Mouse (Mus musculus) intestine, embryonic 14.5 days (tissue): ENCODE data around the gene Mapt. TPM values are rescaled to one million over a fixed set of nuclear protein-coding genes. Genes with fewer than 3 reads are reported as not detected.
A peak's percentile ranks its signal among the peaks of the same experiment; 100 is the strongest.

Experiments
- ATAC-seq: fragments of 200-750 bp; cut with Nextera tagmentation; replicated peaks from 2 replicates; pipeline ENCODE4 v1.8.0; 2017; ENCODE audit warnings: low read depth, moderate number of reproducible peaks, moderate TSS enrichment, moderate library complexity; ENCODE audit not compliant: low FRiP score, low TSS enrichment
- DNase-seq: peaks from one replicate; pipeline ENCODE4 v3.0.0-alpha.2; 2018; ENCODE audit warnings: low spot score
- H3K27ac ChIP-seq: fragments of 300-500 bp; sonication (generic); 2 replicates; pipeline ENCODE4 v1.5.1; 2014; ENCODE audit warnings: low read depth, mild to moderate bottlenecking, control low read depth
- H3K27me3 ChIP-seq: fragments of 300-500 bp; sonication (generic); replicated peaks from 2 replicates; pipeline ENCODE4 v1.6.1; 2014; ENCODE audit warnings: low read length, control low read depth; ENCODE audit not compliant: control insufficient read depth, insufficient read depth
- H3K36me3 ChIP-seq: fragments of 300-500 bp; sonication (generic); 2 replicates; pipeline ENCODE4 v1.6.1; 2014; ENCODE audit warnings: low read length, control low read depth; ENCODE audit not compliant: control insufficient read depth, insufficient read depth
- H3K4me1 ChIP-seq: fragments of 300-500 bp; sonication (generic); replicated peaks from 2 replicates; pipeline ENCODE4 v1.6.1; 2014; ENCODE audit warnings: low read length, control low read depth, mixed read lengths; ENCODE audit not compliant: control insufficient read depth, insufficient read depth
- H3K4me2 ChIP-seq: fragments of 300-500 bp; sonication (generic); 2 replicates; pipeline ENCODE4 v1.6.1; 2014; ENCODE audit warnings: low read length
- H3K4me3 ChIP-seq: fragments of 300-500 bp; sonication (generic); 2 replicates; pipeline ENCODE4 v1.5.1; 2014; ENCODE audit warnings: low read depth, low read length, control low read depth, mixed read lengths
- H3K9ac ChIP-seq: fragments of 300-500 bp; sonication (generic); 2 replicates; pipeline ENCODE4 v1.6.1; 2014; ENCODE audit warnings: mild to moderate bottlenecking, low read length
- H3K9me3 ChIP-seq: fragments of 300-500 bp; sonication (generic); 2 replicates; pipeline ENCODE4 v1.6.1; 2016; ENCODE audit warnings: low read length, control low read depth; ENCODE audit not compliant: control insufficient read depth
- WGBS: fragments of 180-500 bp; shearing (Covaris S2); extraction: QIAGEN DNeasy Blood & Tissue Kit; methylation state at CpG from one replicate; pipeline ENCODE4 v1.1.7; 2014; 5-methylcytosine and 5-hydroxymethylcytosine counted together
- polyA plus RNA-seq: library from polyadenylated mRNA; unstranded; fragments of >200 nt; fragmentation: Nextera tagmentation; extraction: Ambion mirVana; gene quantifications from 2 replicates; pipeline ENCODE4 v1.2.1, GENCODE M21; 2014

Gene Mapt
- polyA plus RNA-seq = 16.8 and 18.9 TPM in 2 replicates

- H3K4me1 ChIP-seq = no peaks in the 10 kb centered on the region; the same call in 1 of the 2 replicates
- H3K36me3 ChIP-seq = no peaks in the 10 kb centered on the region
- H3K27me3 ChIP-seq = peaks cover 47% of the 10 kb centered on the region
- peak within 1 kb of the TSS; percentile 59 for H3K4me3 ChIP-seq
- peak within 1 kb of the TSS; percentile 97 for H3K4me2 ChIP-seq
- peak within 1 kb of the TSS; percentile 61 for H3K9ac ChIP-seq
- WGBS = under 1% methylated on average over 64 of the region's 94 CpGs
- peak within 1 kb of the TSS; percentile 62; the same call in 1 of the 2 replicates for H3K27ac ChIP-seq
- peak; percentile 90 for ATAC-seq
- peak; percentile 92 for DNase-seq
- no peaks in the 10 kb centered on the region for H3K9me3 ChIP-seq
Observed at GRCm38 (mm10) chr11:104231041-104231911, at the start of gene Mapt. Gene Mapt, plus strand, starts transcription at chr11:104231390.

- H3K27ac ChIP-seq = no peak overlapping the region
- H3K4me2 ChIP-seq = no peak overlapping the region
- no peak overlapping the region for H3K9ac ChIP-seq
- no peaks in the 10 kb centered on the region for H3K27me3 ChIP-seq
- DNase-seq (no peak), ATAC-seq (no peak)
- WGBS = 84% methylated on average over 3 of the region's 3 CpGs
- H3K4me3 ChIP-seq = no peak overlapping the region
- H3K36me3 ChIP-seq = no peaks in the 10 kb centered on the region
- no peaks in the 10 kb centered on the region for H3K4me1 ChIP-seq
- H3K9me3 ChIP-seq = no peaks in the 10 kb centered on the region
Observed at GRCm38 (mm10) chr11:104182141-104182540, 49.0 kb upstream of the Mapt start.

- Histone ChIP-seq H3K9ac (no peak within 1 kb of the TSS), H3K36me3 (no peaks in the 10 kb centered on the region), H3K27me3 (no peaks in the 10 kb centered on the region), H3K9me3 (no peaks in the 10 kb centered on the region), H3K4me2 (no peak within 1 kb of the TSS), H3K4me3 (no peak within 1 kb of the TSS), H3K4me1 (no peaks in the 10 kb centered on the region), H3K27ac (no peak within 1 kb of the TSS)
- 78% methylated on average over 13 of the region's 13 CpGs for WGBS
- DNase-seq = no peak
- no peak for ATAC-seq
Observed at GRCm38 (mm10) chr11:104186135-104186836, 44.9 kb upstream of the Mapt start, which contains the start of gene Sppl2c. Gene Sppl2c, plus strand, starts transcription at chr11:104186327.

- ATAC-seq (no peak), DNase-seq (no peak)
- Histone ChIP-seq H3K36me3 (no peaks in the 10 kb centered on the region), H3K4me2 (no peak overlapping the region), H3K4me3 (no peak overlapping the region), H3K27me3 (no peaks in the 10 kb centered on the region), H3K9ac (no peak overlapping the region), H3K27ac (no peak overlapping the region), H3K9me3 (no peaks in the 10 kb centered on the region), H3K4me1 (no peaks in the 10 kb centered on the region)
- WGBS = 94% methylated on average over 9 of the region's 9 CpGs
Observed at GRCm38 (mm10) chr11:104186837-104187150, 44.4 kb upstream of the Mapt start.

- Histone ChIP-seq H3K9me3 (no peaks in the 10 kb centered on the region), H3K36me3 (no peaks in the 10 kb centered on the region), H3K27me3 (no peaks in the 10 kb centered on the region), H3K27ac (no peak overlapping the region), H3K4me2 (no peak overlapping the region), H3K4me1 (no peaks in the 10 kb centered on the region), H3K9ac (no peak overlapping the region), H3K4me3 (no peak overlapping the region)
- WGBS = 93% methylated on average over 10 of the region's 10 CpGs
- no peak for ATAC-seq
- DNase-seq = no peak
Observed at GRCm38 (mm10) chr11:104187766-104188165, 43.4 kb upstream of the Mapt start.

- Histone ChIP-seq H3K4me3 (no peak overlapping the region), H3K36me3 (no peaks in the 10 kb centered on the region), H3K9me3 (no peaks in the 10 kb centered on the region), H3K27ac (no peak overlapping the region), H3K9ac (no peak overlapping the region), H3K4me1 (no peaks in the 10 kb centered on the region), H3K27me3 (no peaks in the 10 kb centered on the region), H3K4me2 (no peak overlapping the region)
- 78% methylated on average over 2 of the region's 2 CpGs for WGBS
- ATAC-seq (no peak), DNase-seq (no peak)
Observed at GRCm38 (mm10) chr11:104190008-104190407, 41.2 kb upstream of the Mapt start.

- H3K9ac ChIP-seq = no peak overlapping the region
- H3K9me3 ChIP-seq = no peaks in the 10 kb centered on the region
- H3K4me2 ChIP-seq = no peak overlapping the region
- ATAC-seq = no peak
- 77% methylated on average over 11 of the region's 11 CpGs for WGBS
- H3K4me1 ChIP-seq = no peaks in the 10 kb centered on the region
- no peak for DNase-seq
- no peak overlapping the region for H3K4me3 ChIP-seq
- peaks cover 6% of the 10 kb centered on the region; the same call in 1 of the 2 replicates for H3K27me3 ChIP-seq
- H3K27ac ChIP-seq = no peak overlapping the region
- no peaks in the 10 kb centered on the region for H3K36me3 ChIP-seq
Observed at GRCm38 (mm10) chr11:104195382-104195781, 35.8 kb upstream of the Mapt start.

- Histone ChIP-seq H3K4me2 (no peak overlapping the region), H3K27me3 (peaks cover 6% of the 10 kb centered on the region; the same call in 1 of the 2 replicates), H3K4me3 (no peak overlapping the region), H3K4me1 (no peaks in the 10 kb centered on the region), H3K36me3 (no peaks in the 10 kb centered on the region), H3K9ac (no peak overlapping the region), H3K27ac (no peak overlapping the region), H3K9me3 (no peaks in the 10 kb centered on the region)
- peak; percentile 93 for DNase-seq
- WGBS = 10% methylated on average over 9 of the region's 9 CpGs
- peak; percentile 79; the same call in 1 of the 2 replicates for ATAC-seq
Observed at GRCm38 (mm10) chr11:104195791-104196190, 35.4 kb upstream of the Mapt start.
